In genomic region chr6:11926082-11926595, GRCm38 (mm10) we compare ENCODE assay signal across 8 mouse cellular contexts. TPM values are rescaled to one million over a fixed set of nuclear protein-coding genes. Genes with fewer than 3 reads are reported as not detected.
DNase-seq lines count a peak whose midpoint lies in the region; ATAC-seq and TF ChIP-seq lines count a peak whose summit lies in the region.

No protein-coding gene starts in this region.

- TF ChIP-seq CTCF in testis, adult 2 months (IDR thresholded peaks at IDR 0.05; ENCODE audit: control insufficient read depth, insufficient read depth, insufficient replicate concordance, low read depth, low read length): no peak

- DNase-seq in layer of hippocampus, adult 11-12 months (ENCODE audit: low spot score): peak; percentile 17
- no peak for DNase-seq in layer of hippocampus, adult 9-10 months (ENCODE audit: low spot score)
- DNase-seq in cerebellum, postnatal 25 days: peak; percentile 51 to 52
- peak; percentile 15 to 21 for DNase-seq in frontal cortex, postnatal 14 days (ENCODE audit: low spot score in 2 of 2)
- DNase-seq in liver, embryonic 13.5 days: peak; percentile 21
- DNase-seq in neural tube, embryonic 10.5 days (ENCODE audit: extremely low spot score, low spot score): peak; percentile 86

- H3K4me3 ChIP-seq in kidney, embryonic 14.5 days (ENCODE audit: low read length): peak overlapping the region; percentile 74
- peak overlapping the region; percentile 87 for H3K4me3 ChIP-seq in liver, embryonic 13.5 days (replicated peaks)
- H3K4me3 ChIP-seq in testis, adult 2 months (ENCODE audit: control insufficient read depth, low read depth, low read length): peak overlapping the region; percentile 93

- peak overlapping the region; percentile 70 for H3K4me2 ChIP-seq in kidney, embryonic 14.5 days (replicated peaks; ENCODE audit: low read depth, low read length)
- H3K4me2 ChIP-seq in liver, embryonic 13.5 days: peak overlapping the region; percentile 87

- WGBS in kidney, embryonic 14.5 days: under 1% methylated on average over 29 of the region's 40 CpGs
- WGBS in liver, embryonic 13.5 days (ENCODE audit: insufficient replicate concordance): under 1% methylated on average over 32 of the region's 40 CpGs

- H3K9ac ChIP-seq in kidney, embryonic 14.5 days (ENCODE audit: low read depth, low read length): peak overlapping the region; percentile 98
- H3K9ac ChIP-seq in liver, embryonic 13.5 days: peak overlapping the region; percentile 95

- H3K4me1 ChIP-seq in kidney, embryonic 14.5 days (ENCODE audit: control insufficient read depth, insufficient read depth, low read length): peaks cover 12% of the 10 kb centered on the region
- peaks cover 20% of the 10 kb centered on the region for H3K4me1 ChIP-seq in liver, embryonic 13.5 days (replicated peaks)
- H3K4me1 ChIP-seq in testis, adult 2 months (ENCODE audit: control insufficient read depth, insufficient read depth, low read length): no peaks in the 10 kb centered on the region

- H3K27me3 ChIP-seq in kidney, embryonic 14.5 days (ENCODE audit: control insufficient read depth, insufficient read depth, low read length): no peaks in the 10 kb centered on the region
- no peaks in the 10 kb centered on the region for H3K27me3 ChIP-seq in liver, embryonic 13.5 days
- H3K27me3 ChIP-seq in testis, adult 2 months (ENCODE audit: control insufficient read depth, insufficient read depth, low read length): no peaks in the 10 kb centered on the region

- TF ChIP-seq POLR2A in testis, adult 2 months (IDR thresholded peaks at IDR 0.05; ENCODE audit: control insufficient read depth, low read depth, low read length): no peak; the same call in 1 of the 2 replicates

- H3K27ac ChIP-seq in kidney, embryonic 14.5 days (ENCODE audit: low read depth, low read length): peak overlapping the region; percentile 98
- peak overlapping the region; percentile 85 for H3K27ac ChIP-seq in liver, embryonic 13.5 days
- H3K27ac ChIP-seq in testis, adult 2 months (ENCODE audit: control insufficient read depth, insufficient read depth, low read depth, low read length): peak overlapping the region; percentile 77

- H3K9me3 ChIP-seq in kidney, embryonic 14.5 days (ENCODE audit: control insufficient read depth, low read length): no peaks in the 10 kb centered on the region
- H3K9me3 ChIP-seq in liver, embryonic 13.5 days (replicated peaks): no peaks in the 10 kb centered on the region

- peaks cover 17% of the 10 kb centered on the region; the same call in 1 of the 2 replicates for H3K36me3 ChIP-seq in kidney, embryonic 14.5 days (ENCODE audit: control insufficient read depth, insufficient read depth, low read length)
- peaks cover 10% of the 10 kb centered on the region for H3K36me3 ChIP-seq in liver, embryonic 13.5 days
- no peaks in the 10 kb centered on the region for H3K36me3 ChIP-seq in testis, adult 2 months (ENCODE audit: control insufficient read depth, insufficient read depth, low read length)

- peak; percentile 88 for ATAC-seq in kidney, embryonic 14.5 days (ENCODE audit: low FRiP score, low TSS enrichment)
- ATAC-seq in liver, embryonic 13.5 days (ENCODE audit: low read depth): peak; percentile 77

RNA-seq across cellular contexts. Expression of gene Phf14, which starts 18.5 kb away (rescaled TPM):
- polyA plus RNA-seq in kidney, embryonic 14.5 days (2014; fragmentation: Nextera tagmentation; extraction: Ambion mirVana): 92.6 and 109 TPM in 2 replicates
- polyA plus RNA-seq in liver, embryonic 13.5 days (2015; fragmentation: Nextera tagmentation; extraction: Ambion mirVana): 21.3 and 21.6 TPM in 2 replicates
- 3.8 and 5.7 TPM in 2 replicates for polyA plus RNA-seq in testis, adult 2 months (2012; rRNA removed)

RNA-seq across cellular contexts. Expression of gene Ndufa4, which starts 18.8 kb away (rescaled TPM):
- polyA plus RNA-seq in kidney, embryonic 14.5 days (2014; fragmentation: Nextera tagmentation; extraction: Ambion mirVana): 1,059 and 1,446 TPM in 2 replicates
- 582 and 608 TPM in 2 replicates for polyA plus RNA-seq in liver, embryonic 13.5 days (2015; fragmentation: Nextera tagmentation; extraction: Ambion mirVana)
- polyA plus RNA-seq in testis, adult 2 months (2012; rRNA removed): 60.6 and 65.2 TPM in 2 replicates
